Mouse (Mus musculus): ENCODE results near the gene Cx3cr1. TPM values are rescaled to one million over a fixed set of nuclear protein-coding genes. Genes with fewer than 3 reads are reported as not detected.
A peak's percentile ranks its signal among the peaks of the same experiment; 100 is the strongest.

Cx3cr1 gene
- polyA plus RNA-seq (2015; fragmentation: Nextera tagmentation; extraction: Ambion mirVana), result 8.6 and 9.5 TPM in 2 replicates

GRCm38 (mm10) chr9:120069779-120070178 lies at the start of gene Cx3cr1:
Gene Cx3cr1 (minus strand): TSS chr9:120069879.
- Histone ChIP-seq H3K9ac (ENCODE audit: low read length) (no peak within 1 kb of the TSS), H3K4me3 (ENCODE audit: low read depth, low read length) (no peak within 1 kb of the TSS), H3K9me3 (ENCODE audit: control insufficient read depth, low read length) (no peaks in the 10 kb centered on the region), H3K4me2 (replicated peaks; ENCODE audit: low read depth) (no peak within 1 kb of the TSS), H3K27ac (replicated peaks) (no peak within 1 kb of the TSS), H3K36me3 (ENCODE audit: control insufficient read depth, insufficient read depth, low read length) (no peaks in the 10 kb centered on the region), H3K27me3 (ENCODE audit: control insufficient read depth, insufficient read depth, low read length) (no peaks in the 10 kb centered on the region), H3K4me1 (replicated peaks; ENCODE audit: control insufficient read depth, insufficient read depth) (no peaks in the 10 kb centered on the region)
- DNase-seq (ENCODE audit: low spot score) (no peak), ATAC-seq (ENCODE audit: low FRiP score, low TSS enrichment) (no peak)
- 82% methylated on average over 11 of the region's 11 CpGs for WGBS
- TF ChIP-seq EP300 (optimal IDR thresholded peaks at IDR 0.05) (no peak), CTCF (IDR thresholded peaks at IDR 0.05; ENCODE audit: low read depth) (no peak)

- no peak overlapping the region for H3K4me3 ChIP-seq (ENCODE audit: low read depth, low read length)
- H3K27me3 ChIP-seq (ENCODE audit: control insufficient read depth, insufficient read depth, low read length), result no peaks in the 10 kb centered on the region
- peak overlapping the region; percentile 61 for H3K27ac ChIP-seq (replicated peaks)
- whole genome bisulfite sequencing, result 82% methylated on average over 4 of the region's 4 CpGs
- 0 out of 2 replicates have a peak, but pooled peaks have one; percentile 6 for ATAC-seq (ENCODE audit: low FRiP score, low TSS enrichment)
- peaks cover 10% of the 10 kb centered on the region; the same call in 1 of the 2 replicates for H3K36me3 ChIP-seq (ENCODE audit: control insufficient read depth, insufficient read depth, low read length)
- H3K9ac ChIP-seq (ENCODE audit: low read length), result no peak overlapping the region
- no peak overlapping the region for H3K4me2 ChIP-seq (replicated peaks; ENCODE audit: low read depth)
- H3K4me1 ChIP-seq (replicated peaks; ENCODE audit: control insufficient read depth, insufficient read depth), result no peaks in the 10 kb centered on the region
- DNase-seq (ENCODE audit: low spot score), result no peak
- no peaks in the 10 kb centered on the region for H3K9me3 ChIP-seq (ENCODE audit: control insufficient read depth, low read length)
- TF ChIP-seq CTCF (IDR thresholded peaks at IDR 0.05; ENCODE audit: low read depth) (no peak), EP300 (optimal IDR thresholded peaks at IDR 0.05) (no peak)
These were observed 48.5 kb upstream of the Cx3cr1 start for GRCm38 (mm10) chr9:120118212-120118611.

GRCm38 (mm10) chr9:120116184-120116624 lies 46.5 kb upstream of the Cx3cr1 start:
- H3K4me3 ChIP-seq (ENCODE audit: low read depth, low read length), result no peak overlapping the region
- no peaks in the 10 kb centered on the region for H3K9me3 ChIP-seq (ENCODE audit: control insufficient read depth, low read length)
- peak; percentile 52 for DNase-seq (ENCODE audit: low spot score)
- peak overlapping the region; percentile 59 for H3K27ac ChIP-seq (replicated peaks)
- no peaks in the 10 kb centered on the region for H3K4me1 ChIP-seq (replicated peaks; ENCODE audit: control insufficient read depth, insufficient read depth)
- no peak for TF ChIP-seq CTCF (IDR thresholded peaks at IDR 0.05; ENCODE audit: low read depth)
- no peak for TF ChIP-seq EP300 (optimal IDR thresholded peaks at IDR 0.05)
- H3K9ac ChIP-seq (ENCODE audit: low read length), result no peak overlapping the region
- peak; percentile 66 for ATAC-seq (ENCODE audit: low FRiP score, low TSS enrichment)
- H3K36me3 ChIP-seq (ENCODE audit: control insufficient read depth, insufficient read depth, low read length), result peaks cover 8% of the 10 kb centered on the region; the same call in 1 of the 2 replicates
- no peak overlapping the region for H3K4me2 ChIP-seq (replicated peaks; ENCODE audit: low read depth)
- H3K27me3 ChIP-seq (ENCODE audit: control insufficient read depth, insufficient read depth, low read length), result no peaks in the 10 kb centered on the region
- 55% methylated on average over 8 of the region's 8 CpGs for WGBS

GRCm38 (mm10) chr9:120115580-120115979 lies 45.9 kb upstream of the Cx3cr1 start:
- Histone ChIP-seq H3K36me3 (ENCODE audit: control insufficient read depth, insufficient read depth, low read length) (peaks cover 8% of the 10 kb centered on the region; the same call in 1 of the 2 replicates), H3K9ac (ENCODE audit: low read length) (0 out of 2 replicates have a peak overlapping the region, but pooled peaks have one; percentile 8), H3K4me1 (replicated peaks; ENCODE audit: control insufficient read depth, insufficient read depth) (no peaks in the 10 kb centered on the region), H3K4me3 (ENCODE audit: low read depth, low read length) (no peak overlapping the region), H3K27me3 (ENCODE audit: control insufficient read depth, insufficient read depth, low read length) (no peaks in the 10 kb centered on the region), H3K4me2 (replicated peaks; ENCODE audit: low read depth) (no peak overlapping the region), H3K27ac (replicated peaks) (peak overlapping the region; percentile 59), H3K9me3 (ENCODE audit: control insufficient read depth, low read length) (no peaks in the 10 kb centered on the region)
- DNase-seq (ENCODE audit: low spot score), result no peak
- 59% methylated on average over 5 of the region's 5 CpGs for WGBS
- ATAC-seq (ENCODE audit: low FRiP score, low TSS enrichment), result no peak; the same call in 1 of the 2 replicates
- no peak for TF ChIP-seq EP300 (optimal IDR thresholded peaks at IDR 0.05)
- no peak for TF ChIP-seq CTCF (IDR thresholded peaks at IDR 0.05; ENCODE audit: low read depth)

GRCm38 (mm10) chr9:120114789-120115151 lies 45.1 kb upstream of the Cx3cr1 start:
- Histone ChIP-seq H3K27ac (replicated peaks) (0 out of 2 replicates have a peak overlapping the region, but pooled peaks have one; percentile 56), H3K9ac (ENCODE audit: low read length) (no peak overlapping the region), H3K4me3 (ENCODE audit: low read depth, low read length) (no peak overlapping the region), H3K4me1 (replicated peaks; ENCODE audit: control insufficient read depth, insufficient read depth) (no peaks in the 10 kb centered on the region), H3K36me3 (ENCODE audit: control insufficient read depth, insufficient read depth, low read length) (peaks cover 8% of the 10 kb centered on the region; the same call in 1 of the 2 replicates), H3K9me3 (ENCODE audit: control insufficient read depth, low read length) (no peaks in the 10 kb centered on the region), H3K4me2 (replicated peaks; ENCODE audit: low read depth) (no peak overlapping the region), H3K27me3 (ENCODE audit: control insufficient read depth, insufficient read depth, low read length) (no peaks in the 10 kb centered on the region)
- DNase-seq (ENCODE audit: low spot score) (peak; percentile 20), ATAC-seq (ENCODE audit: low FRiP score, low TSS enrichment) (no peak)
- TF ChIP-seq CTCF (IDR thresholded peaks at IDR 0.05; ENCODE audit: low read depth) (no peak), EP300 (optimal IDR thresholded peaks at IDR 0.05) (no peak)
- WGBS, result 90% methylated on average over 2 of the region's 2 CpGs

GRCm38 (mm10) chr9:120114051-120114788 lies 44.5 kb upstream of the Cx3cr1 start:
- TF ChIP-seq CTCF (IDR thresholded peaks at IDR 0.05; ENCODE audit: low read depth) (no peak), EP300 (optimal IDR thresholded peaks at IDR 0.05) (no peak)
- no peaks in the 10 kb centered on the region for H3K4me1 ChIP-seq (replicated peaks; ENCODE audit: control insufficient read depth, insufficient read depth)
- WGBS, result 81% methylated on average over 15 of the region's 17 CpGs
- H3K9ac ChIP-seq (ENCODE audit: low read length), result no peak overlapping the region
- peaks cover 6% of the 10 kb centered on the region; the same call in 1 of the 2 replicates for H3K36me3 ChIP-seq (ENCODE audit: control insufficient read depth, insufficient read depth, low read length)
- DNase-seq (ENCODE audit: low spot score), result peak; percentile 12
- H3K4me2 ChIP-seq (replicated peaks; ENCODE audit: low read depth), result no peak overlapping the region
- no peak overlapping the region for H3K27ac ChIP-seq (replicated peaks)
- ATAC-seq (ENCODE audit: low FRiP score, low TSS enrichment), result no peak
- H3K4me3 ChIP-seq (ENCODE audit: low read depth, low read length), result no peak overlapping the region
- no peaks in the 10 kb centered on the region for H3K27me3 ChIP-seq (ENCODE audit: control insufficient read depth, insufficient read depth, low read length)
- no peaks in the 10 kb centered on the region for H3K9me3 ChIP-seq (ENCODE audit: control insufficient read depth, low read length)
